Mouse (Mus musculus) small intestine, adult 2 months (tissue): Measurements from ENCODE around the gene Ccdc57.

Source experiments
- CTCF ChIP-seq: fragments of 200-500 bp; IDR thresholded peaks from 2 replicates; pipeline ENCODE4 v1.5.1; 2012; ENCODE audit warnings: low read depth, mild to moderate bottlenecking, control low read depth, inconsistent platforms, low read length, moderate library complexity, mixed read lengths; ENCODE audit not compliant: insufficient replicate concordance, insufficient read length; ENCODE audit errors: extremely low read depth
- POLR2A ChIP-seq: fragments of 200-500 bp; IDR thresholded peaks from 2 replicates; pipeline ENCODE4 v1.6.1; 2012; ENCODE audit warnings: low read depth, mild to moderate bottlenecking, control low read depth, inconsistent platforms, low read length, moderate library complexity

GRCm38 (mm10) chr11:120805375-120806298 is 127.0 kb downstream of the Ccdc57 start:
- no peak for TF ChIP-seq CTCF
- no peak for TF ChIP-seq POLR2A
